Mouse (Mus musculus): ENCODE results near the gene Gm20605.

DNA sequence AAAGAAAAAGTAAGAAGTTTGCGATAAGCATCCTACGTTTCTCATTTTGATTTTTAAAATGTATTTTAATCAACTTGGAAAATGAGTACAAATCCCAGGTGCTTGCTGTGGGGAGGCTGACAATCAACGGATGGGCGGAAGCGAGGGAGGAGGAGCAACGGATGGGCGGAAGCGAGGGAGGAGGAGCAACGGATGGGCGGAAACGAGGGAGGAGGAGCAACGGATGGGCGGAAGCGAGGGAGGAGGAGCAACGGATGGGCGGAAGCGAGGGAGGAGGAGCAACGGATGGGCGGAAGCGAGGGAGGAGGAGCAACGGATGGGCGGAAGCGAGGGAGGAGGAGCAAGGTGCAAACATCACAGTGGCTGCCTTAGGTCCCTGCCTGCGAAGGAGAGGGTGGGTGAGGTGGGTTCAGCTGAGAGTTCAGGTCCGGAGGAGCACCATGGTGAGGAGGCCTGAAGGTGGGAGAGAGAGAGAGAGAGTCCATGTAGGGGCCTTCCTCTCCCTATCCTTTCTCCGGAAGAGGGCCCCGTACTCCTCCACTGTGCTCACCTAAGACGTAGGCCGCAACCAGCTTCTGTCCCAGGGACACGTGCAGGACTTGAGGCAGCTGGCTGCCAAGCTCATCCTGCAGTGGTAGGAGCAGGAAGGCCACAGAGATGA, 32.2 kb upstream of the Gm20605 start:
- TF ChIP-seq CTCF (IDR thresholded peaks at IDR 0.05) (no peak), EP300 (IDR thresholded peaks at IDR 0.05) (no peak)
